Mouse (Mus musculus) lung, postnatal 36 days (tissue): ENCODE data around the gene Ankrd33.
"Not testable (repeated sequence)": the region's sequence is repeated elsewhere in the genome, so short reads cannot be mapped to it uniquely, and the experiment has no call there.

Source experiments
- DNase-seq: peaks from one replicate; pipeline ENCODE4 v3.0.0; 2022; ENCODE audit warnings: mixed read lengths

The Ankrd33 gene

GRCm38 (mm10) chr15:101086956-101087355, 28.6 kb upstream of the Ankrd33 start:
- peak; percentile 86 for DNase-seq

DNA sequence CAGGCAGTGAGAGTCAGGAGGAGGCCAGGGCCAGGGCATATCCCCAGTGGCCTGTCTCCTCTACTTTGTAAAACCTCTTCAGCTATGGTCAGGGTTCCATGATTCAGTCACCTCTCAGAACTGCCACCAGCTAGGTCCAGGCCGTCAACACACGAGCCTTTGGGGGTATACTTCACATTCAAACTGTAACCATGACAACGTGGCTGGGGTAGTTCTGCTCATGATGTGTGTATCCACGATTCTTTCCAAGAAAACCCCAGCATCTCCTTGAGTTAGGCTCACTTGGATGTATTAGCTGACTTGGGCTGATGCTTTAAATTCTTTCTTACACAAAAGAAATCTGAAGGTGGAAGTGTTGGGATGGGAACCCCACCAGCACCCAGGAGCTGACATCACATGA, 27.3 kb upstream of the Ankrd33 start:
- no peak for DNase-seq

DNA sequence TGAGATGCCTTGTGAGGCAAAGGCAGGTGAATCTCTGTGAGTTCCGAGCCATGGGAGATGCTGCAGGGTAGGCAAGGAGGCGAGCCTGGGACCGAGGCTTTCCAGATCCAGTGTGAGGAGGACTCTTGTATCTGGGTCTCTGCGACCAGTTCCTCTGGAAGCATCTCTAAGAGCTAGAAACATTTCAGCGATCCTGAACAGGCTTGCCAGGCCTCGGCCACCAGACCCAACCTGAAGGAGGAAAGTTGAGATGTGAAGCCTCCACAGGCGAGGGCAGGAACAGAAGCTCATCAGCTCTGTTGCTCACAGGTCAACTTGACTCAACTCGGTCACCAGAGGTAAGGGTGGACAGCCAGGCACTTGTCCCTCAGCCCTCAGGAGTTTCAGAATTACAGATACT, 24.0 kb upstream of the Ankrd33 start:
- DNase-seq: no peak

- DNase-seq: no peak
Measured at GRCm38 (mm10) chr15:101092121-101092828, 23.3 kb upstream of the Ankrd33 start.

GRCm38 (mm10) chr15:101092829-101093648, 22.5 kb upstream of the Ankrd33 start:
- no peak for DNase-seq

- DNase-seq: no peak
Measured at GRCm38 (mm10) chr15:101093988-101094387, 21.6 kb upstream of the Ankrd33 start.

- no peak for DNase-seq
Measured at GRCm38 (mm10) chr15:101094979-101095378, 20.6 kb upstream of the Ankrd33 start.

DNA sequence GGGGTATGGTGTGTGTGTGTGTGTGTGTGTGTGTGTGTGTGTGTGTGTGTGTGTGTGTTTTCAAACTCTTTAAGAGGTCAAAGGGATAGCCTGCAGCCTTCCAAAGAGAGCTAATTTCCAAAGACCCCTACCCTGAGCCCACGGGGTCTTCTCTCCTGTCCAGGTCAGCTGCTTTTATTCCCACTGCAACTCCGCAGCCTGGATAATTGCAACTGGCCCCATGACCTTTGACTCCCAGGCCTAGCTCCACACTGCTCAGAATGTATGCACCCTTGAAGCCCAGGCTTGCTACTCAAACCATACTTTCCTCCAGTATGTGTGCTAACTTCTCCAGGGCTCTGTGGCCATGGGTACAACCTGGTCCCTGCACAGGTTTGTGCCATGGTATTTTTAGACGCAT, 20.2 kb upstream of the Ankrd33 start:
- no peak for DNase-seq

DNA sequence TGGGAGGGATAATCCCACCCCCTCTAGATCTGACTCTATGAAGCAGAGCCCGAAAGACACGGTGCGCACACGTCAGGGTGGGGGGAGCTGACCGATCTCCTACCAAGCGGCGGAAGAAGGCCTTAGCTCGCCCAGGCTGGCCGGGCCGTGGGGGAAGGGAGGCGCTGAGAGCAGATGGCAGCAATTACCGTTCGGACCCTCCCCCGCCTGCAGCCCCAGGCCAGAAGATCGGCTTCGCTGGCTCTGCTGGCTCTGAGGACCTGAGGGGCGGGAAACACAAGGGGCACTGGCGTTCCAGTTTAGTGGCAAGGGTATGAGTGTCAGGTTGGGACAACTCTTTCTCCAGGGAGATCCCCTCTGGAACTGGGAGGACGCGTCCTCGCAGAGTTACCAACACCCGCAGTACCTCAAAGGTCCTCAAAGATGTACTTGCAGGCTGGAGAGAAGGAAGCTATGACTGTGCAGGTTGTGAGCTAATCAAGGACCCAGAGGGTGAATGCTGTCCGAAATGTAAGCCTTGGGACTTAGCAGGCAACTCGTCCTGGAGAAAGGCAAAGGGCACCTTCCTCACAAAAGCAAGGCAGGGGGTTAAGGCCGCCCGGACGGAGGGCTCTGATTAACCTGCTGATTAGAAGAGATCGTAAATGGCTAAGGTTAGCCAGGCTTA, 17.4 kb upstream of the Ankrd33 start:
- no peak for DNase-seq

GRCm38 (mm10) chr15:101100996-101101395, 14.6 kb upstream of the Ankrd33 start:
- DNase-seq: no peak

DNA sequence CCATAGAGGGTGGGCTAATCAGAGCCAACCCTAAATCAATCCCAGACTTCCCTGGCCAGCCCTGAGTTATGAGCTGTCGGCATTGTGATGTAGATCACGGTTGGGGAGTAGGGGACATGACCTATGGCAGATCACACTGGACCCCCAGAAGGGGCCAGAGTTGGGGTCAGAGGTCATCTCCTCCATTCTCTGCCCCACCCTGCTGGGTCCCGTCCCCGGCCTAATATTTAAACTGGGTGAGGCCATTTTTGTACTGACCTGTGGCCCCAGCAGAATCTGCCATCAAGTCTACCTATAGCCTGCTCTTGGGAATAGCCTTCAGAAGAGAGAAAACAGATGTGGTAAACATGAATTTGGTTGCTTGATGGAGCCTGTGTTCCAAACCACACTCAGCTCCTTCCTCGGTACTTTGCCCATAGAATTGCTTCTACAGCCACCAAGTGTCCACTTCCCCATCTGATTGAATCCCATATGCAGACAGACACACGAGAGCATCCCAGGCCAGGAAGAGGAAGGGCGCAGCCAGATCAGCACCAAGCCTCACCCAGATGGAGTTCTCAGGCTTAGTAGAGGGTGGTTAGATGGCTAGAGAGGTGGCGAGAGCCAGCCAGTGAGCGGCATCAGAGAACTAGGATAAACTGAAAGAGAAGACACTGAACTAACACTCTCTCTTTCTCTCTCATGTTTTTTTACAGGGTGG, 11.8 kb upstream of the Ankrd33 start:
- DNase-seq: no peak

GRCm38 (mm10) chr15:101105496-101105994, 10.0 kb upstream of the Ankrd33 start:
- DNase-seq: peak; percentile 90

DNA sequence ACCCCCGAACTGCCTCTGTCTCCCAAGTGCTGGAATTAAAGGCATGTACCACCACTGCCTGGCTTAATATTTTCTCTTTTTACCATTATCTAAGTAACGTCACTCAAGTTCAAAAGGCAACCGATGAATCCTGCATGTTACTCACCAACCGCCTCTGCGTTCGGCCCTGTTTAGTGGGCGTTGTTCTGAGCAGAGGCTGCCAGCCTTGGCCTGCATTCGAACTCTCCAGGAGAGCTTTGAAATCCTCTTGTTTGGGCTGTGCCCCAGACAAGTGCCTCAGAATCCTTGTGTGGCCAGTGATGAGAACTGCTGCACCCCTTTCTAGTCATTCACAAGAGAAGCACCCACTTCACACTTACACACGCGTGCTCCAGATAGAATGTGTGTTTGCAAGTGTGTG, 9.5 kb upstream of the Ankrd33 start:
- no peak for DNase-seq

DNA sequence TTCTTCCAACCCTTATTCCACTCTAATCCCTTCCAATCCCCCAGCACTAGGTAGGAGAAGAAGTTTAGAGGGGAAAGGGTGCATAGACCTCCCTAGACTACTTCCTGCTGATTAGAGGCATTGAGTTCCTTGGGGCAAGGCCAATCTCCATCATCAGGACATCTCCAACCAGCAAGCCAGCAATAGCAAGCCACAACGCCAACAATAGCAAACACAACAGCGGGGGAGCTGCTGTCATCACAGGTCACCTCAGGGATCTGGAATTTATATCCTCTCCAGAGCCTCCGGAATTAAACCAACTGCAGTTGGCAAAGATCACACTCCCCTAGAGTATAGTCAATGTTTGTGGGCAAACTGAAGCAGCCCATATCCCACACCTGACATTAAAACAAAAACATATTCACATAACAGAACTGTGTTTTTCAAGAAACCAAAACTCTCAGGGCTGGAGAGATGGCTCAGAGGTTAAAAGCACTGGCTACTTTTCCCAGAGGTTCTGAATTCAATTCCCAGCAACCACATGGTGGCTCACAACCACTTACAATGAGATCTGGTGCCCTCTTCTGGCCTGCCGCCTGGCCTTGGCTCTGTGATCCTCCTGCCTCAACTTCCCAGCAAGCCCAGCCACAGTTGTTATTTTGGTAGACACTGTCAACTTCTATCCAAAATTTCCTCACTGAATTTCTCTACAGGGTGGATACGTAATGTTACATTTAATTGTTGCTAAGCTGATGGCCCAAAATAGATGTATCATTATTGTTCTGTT, 7.5 kb upstream of the Ankrd33 start:
- DNase-seq: no peak

DNA sequence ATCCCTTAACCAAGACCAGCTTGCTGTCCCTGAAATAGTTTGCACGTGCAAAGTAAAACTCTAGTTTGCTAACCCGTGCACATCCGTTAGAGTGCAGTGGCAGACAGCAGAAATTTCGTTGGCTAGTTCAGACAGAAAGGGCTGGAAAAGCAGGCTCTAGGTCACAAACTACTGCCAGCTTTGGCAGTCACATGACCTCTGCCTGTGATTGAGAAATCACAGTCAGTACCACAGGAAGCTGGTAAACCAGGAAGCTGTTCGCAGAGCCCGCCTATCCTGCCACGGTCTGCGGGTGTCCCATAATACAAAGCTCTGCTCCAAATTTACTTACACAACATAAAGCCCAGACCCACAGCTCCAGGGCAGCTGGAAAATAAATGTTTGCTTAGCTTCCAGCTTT, 2.4 kb upstream of the Ankrd33 start:
- peak; percentile 91 for DNase-seq

GRCm38 (mm10) chr15:101113778-101114177, 1.8 kb upstream of the Ankrd33 start:
- DNase-seq: not testable (repeated sequence)

- peak; percentile 61 for DNase-seq
Measured at GRCm38 (mm10) chr15:101118399-101119125, 3.0 kb downstream of the Ankrd33 start.

- no peak for DNase-seq
Measured at GRCm38 (mm10) chr15:101121411-101122289, 6.1 kb downstream of the Ankrd33 start.

GRCm38 (mm10) chr15:101122290-101122589, 6.7 kb downstream of the Ankrd33 start:
- peak; percentile 81 for DNase-seq

DNA sequence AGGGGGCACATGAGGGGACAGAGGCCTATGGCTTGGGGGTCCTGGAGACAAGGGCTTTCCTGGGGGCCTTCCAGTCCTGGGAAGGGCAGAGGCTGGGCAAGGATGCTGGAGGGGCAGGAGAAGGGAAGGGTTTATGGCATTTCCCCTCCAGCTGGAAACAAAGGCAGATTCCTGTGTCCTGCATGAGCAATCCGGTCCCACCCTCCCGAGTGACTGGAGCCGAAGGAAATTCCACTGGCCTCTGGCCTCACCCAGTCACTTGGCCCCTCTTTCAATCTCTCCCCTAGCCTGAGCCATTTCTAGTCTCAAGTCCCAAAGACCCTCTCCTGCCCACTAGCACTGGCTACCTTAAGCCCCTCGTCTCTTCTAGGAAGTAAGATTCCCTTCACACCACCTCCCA, 7.6 kb downstream of the Ankrd33 start:
- DNase-seq: peak; percentile 83

GRCm38 (mm10) chr15:101125561-101125960, 10.0 kb downstream of the Ankrd33 start:
- DNase-seq: no peak
